Mouse (Mus musculus): ENCODE measurements around the gene Recql.
A peak's percentile ranks its signal among the peaks of the same experiment; 100 is the strongest.
"Not testable (repeated sequence)": the region's sequence is repeated elsewhere in the genome, so short reads cannot be mapped to it uniquely, and the experiment has no call there.

The Recql gene

DNA sequence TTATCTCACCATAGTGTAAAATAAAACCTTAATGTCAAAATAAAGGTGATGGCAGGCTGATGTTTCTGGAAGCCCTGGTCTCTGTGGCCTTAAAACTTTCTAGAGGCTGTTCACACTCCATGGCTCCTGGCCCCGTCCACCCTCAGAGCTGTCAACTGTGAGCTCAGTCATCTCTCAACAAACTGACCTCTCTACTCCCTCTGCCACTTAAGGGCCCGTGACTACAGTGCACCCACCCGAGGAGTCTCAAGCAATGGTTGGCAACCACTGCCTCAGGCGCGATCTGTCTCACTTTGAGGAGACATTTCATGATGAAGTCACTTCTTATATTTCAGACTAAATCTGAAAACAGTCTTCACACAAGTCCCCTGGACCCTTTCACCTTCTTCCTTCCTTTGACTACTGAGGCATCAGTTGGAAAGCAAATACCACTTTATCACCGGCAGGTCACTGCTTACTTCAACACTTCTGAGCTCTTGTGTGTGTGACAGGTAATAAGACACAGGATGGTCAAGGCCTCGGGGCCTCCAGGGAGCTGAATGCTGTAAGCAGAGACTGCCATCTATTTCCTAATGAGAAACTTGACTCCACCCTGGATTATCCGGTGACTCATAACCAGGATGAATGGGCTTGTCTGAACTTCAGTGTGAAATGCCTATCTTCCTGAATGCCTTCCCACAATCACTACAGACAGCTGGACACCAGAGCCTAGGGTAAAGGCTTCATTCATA is 21.0 kb downstream of the Recql start:
- DNase-seq (ENCODE audit: low spot score): peak; percentile 30

GRCm38 (mm10) chr6:142363019-142363576 is 23.8 kb downstream of the Recql start:
- peak; percentile 52 for DNase-seq (ENCODE audit: low spot score)

GRCm38 (mm10) chr6:142362036-142362435 is 24.9 kb downstream of the Recql start:
- DNase-seq (ENCODE audit: low spot score): no peak

DNA sequence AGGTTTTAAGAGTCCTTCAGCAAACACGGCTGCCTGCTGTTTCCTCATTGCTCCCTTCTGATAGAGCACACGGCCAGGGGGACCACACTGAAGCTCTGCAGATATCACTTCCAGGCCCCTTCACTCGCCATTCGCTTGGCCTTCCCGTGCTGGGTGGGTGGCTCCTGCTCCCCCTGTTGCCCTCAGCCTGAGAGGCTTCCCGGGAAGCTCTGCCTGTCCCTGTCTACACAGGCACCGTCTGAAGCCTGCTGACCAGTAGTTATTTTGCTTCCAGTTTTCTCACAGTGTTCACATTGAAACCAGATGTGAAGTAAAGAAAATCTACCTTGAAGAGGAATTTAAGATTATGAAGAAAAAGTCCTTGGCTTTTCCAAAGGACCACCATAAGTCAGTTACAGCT is 29.8 kb downstream of the Recql start:
- no peak for DNase-seq (ENCODE audit: low spot score)

GRCm38 (mm10) chr6:142352099-142352498 is 34.8 kb downstream of the Recql start:
- DNase-seq (ENCODE audit: low spot score): not testable (repeated sequence)

DNA sequence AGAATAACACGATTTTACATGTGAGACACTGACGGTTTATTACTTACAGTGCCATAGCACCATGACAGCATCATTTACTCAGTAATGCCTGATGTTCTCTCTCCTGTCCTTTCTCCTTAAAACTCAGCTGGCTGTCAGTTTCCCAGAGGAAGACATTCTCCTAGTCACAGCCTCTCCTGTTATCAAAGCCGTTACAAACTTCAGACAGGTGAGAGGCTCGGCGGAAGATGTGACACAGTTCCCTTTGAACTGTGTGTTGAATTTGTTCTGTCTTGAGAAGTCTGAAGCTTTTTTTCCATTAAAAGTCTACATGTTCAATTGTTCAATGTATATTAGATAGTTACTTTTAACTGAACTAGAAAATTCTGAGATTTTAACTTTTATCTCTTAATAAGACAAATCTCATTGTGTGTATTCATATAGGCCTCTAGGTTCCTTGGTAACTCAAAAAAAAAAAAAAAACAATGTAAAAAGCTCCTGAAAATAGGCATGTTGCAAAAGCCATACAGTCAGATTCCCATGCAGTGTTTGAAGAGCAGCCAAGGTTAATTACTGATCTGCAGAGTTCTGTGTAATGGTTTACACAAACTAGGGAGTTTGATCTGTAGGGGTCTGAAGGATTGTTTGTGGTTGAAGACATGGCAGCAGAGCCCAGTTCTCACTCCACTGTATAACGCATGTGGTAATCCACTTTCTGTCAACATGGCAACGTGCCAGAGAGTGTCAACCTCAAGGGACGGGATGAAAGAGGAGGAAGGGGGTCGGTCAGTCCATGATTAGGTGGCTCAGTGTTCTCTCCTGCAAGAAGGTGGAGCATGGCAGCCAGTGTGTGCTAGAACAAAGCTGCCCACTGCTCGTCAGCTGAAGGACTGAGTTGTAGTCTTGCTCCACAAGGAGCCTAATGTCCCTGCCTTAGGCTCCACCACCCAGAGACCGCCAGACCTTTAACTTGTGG is 39.2 kb downstream of the Recql start:
- peak; percentile 19 for DNase-seq (ENCODE audit: low spot score)

GRCm38 (mm10) chr6:142346181-142347110 is 40.4 kb downstream of the Recql start:
- DNase-seq (ENCODE audit: low spot score): no peak

- peak; percentile 92 for DNase-seq (ENCODE audit: low spot score)
These were observed 41.3 kb downstream of the Recql start, which contains the start of gene Pyroxd1 for GRCm38 (mm10) chr6:142345440-142346038. TSS of gene Pyroxd1 (plus strand) at chr6:142345654.

DNA sequence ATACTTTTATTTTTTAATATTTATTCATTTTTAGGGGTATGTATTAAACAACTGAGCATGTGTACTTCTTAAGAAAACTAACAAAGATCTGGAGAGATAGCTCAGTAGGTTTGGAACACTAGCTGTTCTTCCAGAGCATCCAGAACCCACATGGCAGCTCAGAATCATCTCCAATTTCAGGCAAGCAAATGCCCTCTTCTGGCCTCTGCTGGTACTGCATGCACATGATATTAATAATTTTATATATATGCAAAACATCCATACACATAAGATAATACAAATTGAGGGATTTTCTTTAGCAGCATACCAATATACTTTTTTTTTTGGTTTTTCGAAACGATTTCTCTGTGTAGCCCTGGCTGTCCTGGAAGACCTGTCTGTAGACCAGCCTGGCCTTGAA is 43.3 kb downstream of the Recql start:
- peak; percentile 20 for DNase-seq (ENCODE audit: low spot score)

DNA sequence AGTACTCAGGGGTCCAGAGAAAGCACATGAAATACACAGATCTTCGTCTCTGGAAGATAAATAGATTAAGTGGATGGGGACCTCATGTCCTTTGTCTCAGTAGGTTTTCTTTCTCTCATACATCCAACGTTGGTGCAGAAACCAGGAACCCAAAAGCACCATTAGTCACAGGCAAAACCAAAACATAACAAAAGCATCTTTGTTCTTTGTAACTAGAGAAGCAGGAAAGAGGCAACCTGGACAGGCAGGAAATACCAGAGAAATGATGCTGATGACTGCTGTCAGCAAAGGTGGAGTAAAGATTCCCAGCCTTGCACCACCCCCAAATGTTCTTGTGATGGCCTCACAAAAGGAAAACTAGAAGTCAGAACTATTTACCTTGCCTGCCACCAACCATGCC is 47.3 kb downstream of the Recql start:
- DNase-seq (ENCODE audit: low spot score): no peak

DNA sequence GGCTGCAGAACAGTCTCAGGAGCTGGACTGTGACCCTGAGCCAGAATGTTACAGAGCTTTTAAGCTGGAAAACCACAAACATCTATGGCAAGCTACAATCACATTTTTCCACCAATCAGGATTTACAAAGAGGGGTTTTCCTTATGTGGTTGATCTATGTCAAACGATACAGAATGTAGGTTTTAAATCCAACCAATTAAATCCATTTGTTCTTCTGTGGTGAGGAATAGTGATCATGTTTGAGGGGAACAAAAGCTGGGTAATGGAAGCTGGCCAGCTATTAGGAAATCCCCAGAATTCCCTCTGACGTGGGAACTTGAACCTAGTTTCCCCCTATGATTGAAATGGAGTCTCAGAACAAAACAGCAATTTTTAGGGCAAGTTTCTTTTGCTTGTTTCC is 47.9 kb downstream of the Recql start:
- no peak for DNase-seq (ENCODE audit: low spot score)

- no peak for DNase-seq (ENCODE audit: low spot score)
These were observed 57.7 kb downstream of the Recql start for GRCm38 (mm10) chr6:142329201-142329600.

DNA sequence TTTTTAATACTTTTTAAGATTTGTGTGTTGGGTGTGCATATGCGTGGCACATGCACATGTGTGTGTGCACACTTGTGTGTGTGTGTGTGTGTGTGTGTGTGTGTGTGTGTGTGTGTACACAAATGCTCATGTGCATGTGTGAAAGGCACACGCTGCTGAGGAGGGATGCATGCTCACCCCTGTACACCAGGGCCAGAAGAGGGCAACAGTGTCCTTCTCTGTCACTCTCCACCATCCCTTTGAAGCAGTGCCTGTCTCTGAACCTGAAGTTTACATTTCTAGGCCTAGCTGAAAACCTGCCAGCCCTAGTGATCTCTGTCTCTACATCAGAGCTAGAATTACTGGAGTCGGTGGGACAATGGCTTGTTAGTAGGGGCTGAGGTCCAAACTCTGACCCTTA is 60.3 kb downstream of the Recql start:
- DNase-seq (ENCODE audit: low spot score): no peak

DNA sequence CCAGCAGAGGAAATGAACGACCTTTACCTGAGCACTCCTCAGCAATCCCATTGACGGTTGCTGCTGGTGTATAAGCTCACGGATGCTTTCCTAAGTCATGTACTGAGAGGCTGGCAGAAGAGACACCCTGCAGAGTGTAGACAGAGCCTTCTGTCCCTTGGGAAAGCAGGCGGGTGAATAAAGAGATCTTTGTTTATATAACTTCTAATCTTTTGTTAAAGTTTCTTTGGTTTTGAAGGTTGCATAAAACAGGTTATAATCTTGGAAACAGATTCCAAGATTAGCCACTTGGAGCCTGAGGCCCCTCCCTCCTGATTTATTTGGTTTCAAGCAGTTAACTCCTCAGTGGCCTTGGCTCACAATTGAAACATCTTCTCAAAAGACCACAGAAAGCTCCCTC is 64.0 kb downstream of the Recql start, which contains the start of gene Slco1a5:
Gene Slco1a5 (minus strand): TSS at position 101 of the 400 bp plus-strand sequence.
- no peak for DNase-seq (ENCODE audit: low spot score)

- no peak for DNase-seq (ENCODE audit: low spot score)
These were observed 69.8 kb downstream of the Recql start for GRCm38 (mm10) chr6:142317106-142317505.

DNA sequence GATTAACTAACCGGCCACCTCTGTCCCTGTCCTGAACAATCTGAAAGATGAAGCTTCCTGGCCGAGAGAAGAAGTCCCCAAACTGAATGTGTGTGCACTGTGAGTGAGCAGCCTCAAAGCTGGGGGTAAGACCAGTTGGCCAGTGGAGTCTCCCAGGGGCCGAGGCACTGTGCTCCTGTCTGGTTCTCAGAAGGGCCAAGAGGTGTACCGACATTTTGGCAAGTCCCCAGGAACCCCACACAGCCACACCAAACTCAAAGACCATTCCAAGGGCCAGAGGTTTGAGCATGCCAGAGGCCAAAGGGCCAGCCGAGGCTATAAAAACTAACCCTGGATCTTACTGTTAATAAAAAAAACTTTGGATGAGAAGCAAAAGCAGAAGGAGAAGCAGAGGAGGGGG is 72.6 kb downstream of the Recql start:
- DNase-seq (ENCODE audit: low spot score): no peak

- no peak for DNase-seq (ENCODE audit: low spot score)
These were observed 81.8 kb downstream of the Recql start for GRCm38 (mm10) chr6:142305076-142305475.

Data from MN1 (cell line).